Mouse (Mus musculus): Measurements from ENCODE around the gene Urb1.

Urb1 gene

DNA sequence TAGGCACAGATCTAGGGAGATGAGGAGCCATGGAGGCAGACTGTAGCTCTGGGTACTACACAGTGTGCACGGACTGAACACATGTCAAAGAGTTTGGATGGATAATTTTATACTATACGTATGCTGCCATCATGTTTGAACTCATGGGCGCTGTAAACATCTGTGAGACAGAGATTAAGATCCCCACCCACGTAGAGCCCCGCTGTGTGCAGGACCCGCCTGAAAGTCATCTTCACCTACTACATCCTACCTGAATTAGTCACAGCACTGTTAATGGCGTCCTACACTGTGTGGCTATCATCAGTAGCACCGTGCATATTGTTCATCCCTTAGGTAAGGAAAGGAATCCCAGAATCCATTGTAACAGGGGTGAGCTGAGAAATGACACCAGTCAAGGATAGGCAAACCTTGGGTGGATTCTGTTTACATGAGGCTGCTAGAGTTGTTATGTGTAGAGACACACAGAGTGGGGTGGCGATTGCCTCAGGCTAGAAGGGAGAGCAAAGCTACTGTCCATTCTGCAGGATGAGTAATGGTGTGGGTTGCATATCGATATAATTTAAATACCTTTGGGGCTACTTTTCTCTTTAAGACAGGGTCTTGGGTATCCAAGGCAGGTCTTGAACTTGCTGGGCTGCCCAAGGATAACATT lies 12.2 kb upstream of the Urb1 start:
- DNase-seq = no peak

DNA sequence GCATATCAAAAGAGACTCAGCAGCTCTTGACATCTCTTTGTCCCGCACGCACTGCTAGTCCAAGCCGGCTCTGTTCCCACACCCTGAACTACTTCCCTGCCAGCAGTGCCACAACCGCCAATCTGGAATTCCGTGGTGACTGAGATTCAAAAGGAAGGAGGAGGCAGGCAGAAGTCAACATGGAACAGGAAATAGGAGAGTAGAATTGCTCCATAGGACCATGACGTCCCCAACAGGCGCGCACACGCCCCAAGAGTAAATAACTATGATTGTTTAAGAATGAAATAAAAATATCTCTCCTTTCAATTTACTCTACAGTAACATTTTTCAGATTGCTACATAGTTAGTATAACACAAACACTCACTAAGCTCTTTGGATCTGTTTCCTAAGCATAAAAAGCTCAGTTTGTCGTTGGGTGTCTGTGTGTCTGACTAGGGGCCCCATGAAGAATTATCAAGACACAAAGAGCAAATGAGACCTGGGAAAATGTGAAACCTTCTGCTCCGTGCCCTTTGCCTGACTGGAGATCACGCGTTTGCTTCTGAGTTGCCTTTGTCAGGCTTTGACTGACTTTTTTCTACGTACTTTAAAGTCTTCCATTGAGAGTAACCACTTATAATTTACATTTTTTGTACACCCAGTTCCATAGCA lies 11.0 kb upstream of the Urb1 start:
- no peak for DNase-seq

DNA sequence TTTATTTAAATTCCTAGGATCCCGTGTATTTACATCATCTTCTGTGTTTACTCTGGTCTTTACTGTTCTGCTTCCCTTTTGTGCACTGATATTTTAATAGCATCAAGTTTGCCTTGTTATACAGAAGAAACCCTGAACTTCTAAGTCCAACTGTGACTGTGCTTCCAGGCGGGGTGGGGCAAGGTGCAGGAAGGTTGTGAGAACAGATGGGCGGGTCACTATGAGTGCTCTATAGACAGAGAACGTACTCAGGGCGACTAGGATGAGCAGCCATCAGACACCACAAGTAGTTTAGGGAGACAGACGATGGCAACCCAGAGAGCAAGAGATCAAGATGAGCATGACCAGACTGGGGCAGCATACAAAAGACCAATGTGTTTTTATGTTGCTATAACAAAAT lies 10.1 kb upstream of the Urb1 start:
- DNase-seq = no peak

DNA sequence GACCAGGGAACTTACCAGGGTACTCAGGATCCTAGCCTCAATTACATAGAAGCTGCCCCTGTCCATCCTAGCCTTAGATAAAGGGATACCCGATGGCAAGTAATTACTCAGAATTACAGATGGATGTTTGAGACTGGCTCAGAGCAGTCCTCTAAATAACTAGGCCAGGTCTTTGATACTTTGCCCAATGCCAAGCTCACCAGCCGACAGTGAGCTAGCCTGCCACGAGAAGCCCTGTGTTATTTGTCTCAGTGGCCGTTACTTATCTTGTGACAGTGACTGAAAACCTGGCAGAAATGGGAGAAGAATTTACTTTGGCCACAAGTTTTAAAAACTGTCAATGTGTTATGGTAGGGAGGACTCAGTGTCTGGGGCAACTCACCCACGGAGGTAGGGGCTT lies 1.9 kb upstream of the Urb1 start:
- no peak for DNase-seq

DNA sequence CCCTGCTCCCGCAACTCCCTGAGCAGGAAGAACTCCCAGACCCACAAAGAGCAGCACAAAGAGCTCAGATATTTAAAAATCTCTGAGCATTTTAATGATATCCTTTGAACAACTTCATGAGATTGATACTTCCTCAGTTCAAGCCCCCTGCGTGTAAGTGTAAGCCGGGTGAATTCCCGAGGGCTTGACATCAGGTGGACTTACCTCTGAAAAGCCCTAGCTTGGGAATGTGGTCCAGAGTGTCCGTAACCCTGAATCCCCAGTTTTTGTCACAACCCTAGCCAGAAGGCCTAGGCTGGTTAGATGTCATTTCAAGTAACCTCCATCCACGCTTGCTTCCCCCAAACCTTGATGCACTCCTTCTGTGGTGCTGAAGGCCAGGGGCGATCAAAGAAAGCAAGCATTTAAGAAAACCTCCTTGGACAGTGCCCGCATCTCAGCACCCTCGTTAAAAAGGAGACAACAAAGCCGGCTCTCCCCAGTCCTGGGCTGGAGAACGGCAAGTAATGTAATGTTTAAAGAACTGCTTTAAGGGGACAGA lies 573 bp upstream of the Urb1 start:
- DNase-seq = no peak

DNA sequence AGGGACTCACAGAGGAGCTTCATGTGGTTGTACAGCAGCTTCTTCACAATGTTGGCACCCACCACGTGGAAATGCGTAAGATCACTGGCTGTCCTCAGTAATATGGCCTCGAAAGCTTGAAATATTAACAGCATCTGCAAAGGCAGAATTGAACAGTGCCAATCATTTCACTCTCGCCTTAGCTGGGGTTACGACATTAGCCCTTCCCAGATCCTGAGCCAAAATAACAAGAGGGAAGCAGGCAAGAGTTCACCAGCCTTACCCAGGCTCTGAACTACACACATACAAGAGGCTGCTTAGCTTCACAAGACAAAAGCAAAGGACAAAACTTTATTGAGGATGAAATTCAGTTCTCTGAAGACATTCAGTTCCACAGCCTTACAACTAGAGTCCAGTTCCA lies 5.7 kb downstream of the Urb1 start:
- no peak for DNase-seq

DNA sequence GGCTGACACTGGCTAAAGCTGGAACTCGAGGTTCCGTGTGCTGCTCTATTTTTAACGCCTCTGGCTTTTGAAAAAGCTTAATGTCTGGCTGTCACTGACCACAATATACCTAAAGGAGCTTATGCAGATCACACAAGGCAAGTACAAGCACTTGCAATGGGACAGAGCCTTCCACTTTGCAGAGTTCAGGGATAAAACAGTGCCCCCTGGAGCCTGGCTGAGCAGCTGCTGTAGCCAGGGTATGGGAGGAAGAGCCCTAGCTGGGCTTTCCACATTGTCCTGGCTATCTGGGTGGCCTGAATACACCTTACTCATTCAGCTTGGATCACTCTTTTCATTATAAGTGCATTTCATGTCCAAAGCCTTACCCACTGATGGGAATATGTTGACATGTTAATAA lies 8.3 kb downstream of the Urb1 start:
- DNase-seq = no peak

DNA sequence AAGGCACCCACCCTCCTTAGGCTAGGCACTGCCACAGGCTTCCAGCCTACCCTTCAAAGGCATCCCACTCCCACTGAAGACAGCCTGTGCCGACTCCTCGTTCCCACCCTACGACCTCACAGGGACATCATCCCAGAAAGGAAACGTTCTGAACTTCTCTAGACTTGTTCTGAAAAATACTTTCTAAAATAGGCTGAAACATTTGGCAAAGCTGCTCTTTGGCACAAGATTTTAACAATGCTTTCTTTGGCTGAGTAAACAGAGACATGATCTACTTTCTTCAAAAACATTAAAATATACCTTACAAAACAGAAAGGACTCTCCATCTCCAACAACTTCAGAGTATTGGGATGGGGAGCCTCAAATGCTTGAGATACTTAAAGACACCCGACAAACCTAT lies 9.0 kb downstream of the Urb1 start:
- no peak for DNase-seq

DNA sequence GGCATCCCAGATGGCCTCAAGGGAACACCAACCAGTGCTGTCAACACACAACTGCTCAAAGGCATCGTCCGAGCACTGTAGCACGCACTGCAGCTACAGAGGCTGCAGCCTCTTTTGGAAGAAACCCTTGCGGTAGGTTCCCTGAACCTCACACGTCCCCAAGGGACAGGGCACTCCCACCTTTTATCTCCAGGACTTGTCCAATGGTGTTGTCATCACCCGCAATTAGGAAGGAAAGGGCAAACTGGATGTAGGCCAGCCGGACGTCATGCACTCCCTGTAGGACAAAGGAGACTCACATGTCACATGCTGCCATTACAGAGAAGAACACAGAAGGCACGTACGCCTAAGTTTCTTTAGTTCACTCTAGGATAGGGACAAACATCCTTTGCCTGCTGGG lies 10.4 kb downstream of the Urb1 start:
- no peak for DNase-seq

DNA sequence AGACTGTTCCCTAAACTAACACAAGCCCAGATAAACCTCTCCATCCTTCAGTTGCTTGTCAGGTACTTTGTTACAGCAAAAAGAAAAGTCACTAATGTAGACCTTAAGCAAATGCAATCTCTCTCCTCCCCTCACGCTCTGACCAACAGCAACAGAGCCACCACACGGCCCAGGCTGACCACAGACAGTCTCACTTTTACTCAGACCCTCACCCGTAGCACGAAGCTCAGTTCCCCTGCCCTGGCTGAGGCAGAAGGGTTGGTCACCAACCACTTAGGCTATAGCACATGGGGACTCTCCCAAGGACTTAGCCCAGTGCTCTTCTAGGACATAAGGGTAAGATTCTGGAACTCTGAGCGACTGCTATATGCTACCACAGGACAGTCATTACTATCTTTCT lies 11.4 kb downstream of the Urb1 start:
- DNase-seq = no peak

DNA sequence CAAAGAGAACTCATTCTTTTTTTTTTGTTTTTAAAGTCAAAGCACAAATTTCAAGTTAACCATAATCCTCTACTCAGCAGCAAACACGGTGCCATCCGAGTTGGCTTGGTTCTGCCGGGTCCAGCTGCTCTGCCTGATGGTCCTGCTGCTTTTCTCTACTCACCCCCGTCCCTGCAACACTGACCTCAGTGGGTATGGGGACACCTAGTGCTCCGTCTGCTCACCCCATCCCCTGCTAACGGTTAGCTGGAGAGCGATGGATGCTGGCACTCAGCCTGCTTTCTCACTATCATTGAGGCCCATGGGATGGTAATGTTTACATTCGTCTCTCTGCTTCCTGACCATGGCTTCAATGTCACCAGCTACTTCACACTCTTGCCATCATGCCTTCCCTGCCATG lies 11.8 kb downstream of the Urb1 start:
- no peak for DNase-seq

DNA sequence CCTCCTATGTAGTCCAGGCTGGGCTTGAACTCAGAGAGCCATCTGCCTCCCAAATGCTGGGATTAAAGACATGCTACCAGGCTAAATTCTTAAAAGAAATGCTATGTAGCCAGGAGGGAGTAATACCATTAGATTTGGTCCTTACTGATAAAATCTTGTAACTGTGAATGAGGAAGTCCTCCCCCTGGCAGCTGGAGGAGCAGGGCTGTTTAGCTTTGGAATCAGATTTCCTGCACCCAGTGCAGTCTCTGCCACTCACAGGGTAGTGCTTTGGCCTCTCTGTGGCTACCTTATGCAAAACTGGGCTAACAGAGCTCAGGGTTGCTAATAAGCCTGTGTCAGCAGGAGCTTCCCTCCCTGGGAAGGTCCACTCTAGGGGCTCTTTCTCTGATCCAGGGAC lies 15.5 kb downstream of the Urb1 start:
- no peak for DNase-seq

DNA sequence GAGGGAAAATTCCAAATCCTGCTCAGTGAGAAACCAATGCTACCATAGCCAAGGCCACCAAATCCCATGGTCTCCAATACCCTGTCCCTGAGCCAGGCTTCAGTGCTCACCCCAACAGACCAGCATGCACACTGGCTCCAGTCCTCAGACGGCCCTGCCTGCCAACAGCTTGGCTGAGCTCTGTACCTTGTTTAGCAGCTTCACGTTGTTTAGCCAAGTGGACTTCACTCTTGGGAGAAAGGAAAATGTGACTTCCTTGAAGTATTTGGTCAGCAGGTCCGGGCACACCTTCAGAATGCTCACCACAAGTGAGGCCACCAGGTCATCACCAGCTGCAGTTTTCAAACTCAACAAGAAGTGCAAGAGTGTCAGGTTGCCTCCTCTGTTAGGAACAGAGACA lies 17.7 kb downstream of the Urb1 start:
- no peak for DNase-seq

DNA sequence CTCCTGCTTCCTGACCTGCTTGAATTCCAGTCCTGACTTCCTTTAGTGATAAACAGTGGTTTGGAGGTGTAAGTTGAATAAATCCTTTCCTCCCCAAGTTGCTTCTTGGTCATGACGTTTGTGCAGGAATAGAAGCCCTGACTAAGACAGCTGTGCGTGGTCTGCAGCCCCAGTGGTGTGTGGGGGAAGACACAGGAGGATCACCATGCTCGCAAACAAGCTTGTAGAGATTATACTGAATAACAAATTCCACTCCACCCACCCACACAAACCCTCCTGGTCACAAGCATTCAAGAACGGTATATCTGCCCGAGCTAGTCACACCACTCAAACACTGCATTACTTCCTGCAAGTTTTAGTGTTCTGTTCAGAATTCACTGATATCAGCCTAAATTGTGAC lies 18.1 kb downstream of the Urb1 start:
- no peak for DNase-seq

DNA sequence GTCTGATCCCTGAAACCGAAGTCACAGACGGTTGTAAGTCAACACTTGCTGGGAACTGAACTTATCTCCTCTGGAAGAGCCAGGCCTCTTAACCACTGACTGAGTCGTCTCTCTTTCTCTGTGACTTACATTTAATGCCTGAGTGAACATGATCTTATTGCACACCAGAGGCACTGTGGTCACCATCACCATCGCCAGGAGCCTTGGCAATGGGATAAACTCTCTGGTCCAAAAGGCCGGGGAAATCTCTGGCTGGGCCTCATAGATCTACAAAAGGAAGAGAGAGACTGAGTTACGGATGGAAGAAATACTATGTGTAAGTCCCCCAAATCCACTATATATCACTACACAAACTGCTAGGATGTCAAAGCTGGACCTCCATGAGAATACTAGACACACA lies 19.3 kb downstream of the Urb1 start:
- DNase-seq = no peak

DNA sequence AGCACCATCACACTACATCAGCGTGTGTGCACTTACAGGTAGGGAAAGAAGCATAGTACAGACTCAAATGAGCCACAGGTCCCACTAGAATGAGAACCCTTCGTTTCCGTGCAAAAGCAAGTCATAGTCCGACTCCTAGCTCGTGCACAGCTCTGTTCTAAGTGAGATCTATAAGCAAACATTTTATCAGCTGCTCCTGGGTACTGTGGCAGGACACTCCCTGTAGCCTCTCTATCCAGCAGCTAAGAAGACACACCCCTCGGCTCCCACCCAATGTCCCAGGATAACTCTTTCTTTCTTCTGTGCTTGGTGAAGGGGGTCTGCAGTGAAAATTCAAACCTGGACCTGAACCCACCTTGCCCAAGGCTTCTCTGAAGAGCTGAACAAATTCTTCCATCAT lies 21.6 kb downstream of the Urb1 start:
- DNase-seq = no peak

DNA sequence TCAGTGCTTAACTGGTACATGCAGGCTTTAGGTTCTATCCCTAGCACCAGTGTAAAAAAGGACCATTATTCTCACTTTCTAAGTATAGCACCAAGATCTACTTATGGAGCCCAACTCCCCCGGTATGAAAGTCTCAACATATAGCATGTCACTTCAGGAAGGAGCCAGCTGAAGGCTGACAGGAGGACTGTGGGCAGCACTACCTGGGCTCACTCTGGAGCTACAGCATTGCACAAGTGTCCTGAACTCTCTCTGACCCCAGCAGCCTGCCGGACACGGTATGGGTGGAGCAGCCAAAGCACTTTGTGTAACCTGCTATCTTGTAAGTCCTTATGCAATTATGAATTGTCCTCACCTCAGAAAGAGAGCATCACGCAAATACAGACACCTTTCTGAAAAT lies 25.0 kb downstream of the Urb1 start:
- DNase-seq = no peak

DNA sequence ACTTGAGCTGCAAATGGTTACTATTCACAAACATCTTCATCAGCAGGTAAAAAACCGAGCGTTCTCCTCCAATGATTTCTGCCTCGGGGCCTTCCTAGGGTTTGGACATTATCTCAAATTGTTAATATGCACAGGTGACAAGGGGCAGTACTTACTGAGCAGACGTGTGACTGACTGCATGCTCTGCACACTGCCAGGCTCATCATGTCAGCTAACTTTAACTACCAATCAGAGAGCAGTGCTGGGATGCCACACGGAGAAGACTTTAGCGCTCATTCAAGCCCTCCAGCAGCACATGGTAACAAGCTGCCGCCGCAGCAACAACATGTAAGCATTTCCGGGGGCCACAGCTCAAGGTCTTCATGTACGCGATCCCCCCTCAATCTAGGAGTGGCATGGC lies 26.9 kb downstream of the Urb1 start:
- no peak for DNase-seq

DNA sequence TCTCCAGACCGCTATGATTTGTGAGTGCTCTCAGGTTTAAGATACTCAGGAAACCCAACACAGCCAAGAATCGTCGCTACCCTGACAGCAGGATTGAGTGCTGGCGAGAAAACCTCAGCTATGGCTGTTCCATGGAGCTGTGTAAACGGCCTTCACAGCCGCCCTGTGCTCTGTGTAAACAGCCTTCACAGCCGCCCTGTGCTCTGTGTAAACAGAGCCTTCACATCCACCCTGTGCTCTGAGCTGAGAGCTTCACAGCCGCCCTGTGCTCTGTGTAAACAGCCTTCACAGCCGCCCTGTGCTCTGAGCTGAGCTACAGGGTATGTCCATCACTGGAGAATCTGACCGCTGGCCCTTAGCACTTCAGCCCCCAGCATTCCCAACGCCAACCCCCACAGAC lies 30.4 kb downstream of the Urb1 start:
- DNase-seq = no peak

DNA sequence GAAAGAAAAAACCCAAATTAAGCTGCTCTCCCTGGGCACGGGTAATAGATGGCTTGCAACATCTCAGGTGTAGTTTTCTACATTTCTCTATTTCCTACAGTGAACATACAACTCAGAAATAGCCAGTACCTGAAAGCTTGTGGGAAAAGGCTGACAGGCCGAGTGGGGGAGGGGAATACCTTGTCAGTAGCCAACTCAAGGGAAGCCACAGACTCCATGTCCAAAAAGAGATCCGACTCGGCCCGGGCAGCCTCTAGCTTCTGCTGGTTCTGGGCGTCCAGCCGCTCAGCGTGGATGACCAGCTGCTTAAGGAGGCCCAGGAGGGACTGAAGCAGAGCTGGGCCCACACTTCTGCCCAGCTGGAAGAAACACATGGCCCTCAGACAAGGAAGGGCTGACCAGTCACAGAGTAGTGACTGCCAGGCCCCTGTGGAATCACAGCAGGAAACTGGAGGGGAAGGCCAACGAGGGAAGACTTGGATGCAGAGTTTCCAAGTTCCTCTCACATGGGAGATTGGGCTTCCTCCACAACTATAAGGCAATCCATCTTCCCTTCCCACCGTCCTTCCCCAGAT lies 34.2 kb downstream of the Urb1 start:
- no peak for DNase-seq

DNA sequence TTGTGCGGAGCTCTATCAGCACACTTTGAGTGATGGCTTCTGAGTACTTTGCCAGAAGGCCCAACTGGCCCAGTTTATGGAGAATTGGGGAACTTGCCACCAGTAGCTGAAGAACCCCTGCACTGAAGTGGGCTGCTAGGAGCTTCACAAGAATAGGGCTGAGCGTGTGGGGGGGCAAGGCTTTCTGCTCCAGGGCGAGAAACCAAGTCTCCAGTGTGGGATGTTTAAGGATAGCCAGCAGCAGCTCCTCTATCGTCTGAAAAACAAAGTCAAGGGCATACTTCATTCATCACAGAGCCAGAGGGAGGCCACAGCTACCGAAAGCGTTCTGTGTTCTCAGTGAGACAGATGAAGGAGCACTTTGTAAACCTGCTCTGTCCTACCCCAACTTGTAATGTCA lies 35.6 kb downstream of the Urb1 start:
- DNase-seq = no peak

DNA sequence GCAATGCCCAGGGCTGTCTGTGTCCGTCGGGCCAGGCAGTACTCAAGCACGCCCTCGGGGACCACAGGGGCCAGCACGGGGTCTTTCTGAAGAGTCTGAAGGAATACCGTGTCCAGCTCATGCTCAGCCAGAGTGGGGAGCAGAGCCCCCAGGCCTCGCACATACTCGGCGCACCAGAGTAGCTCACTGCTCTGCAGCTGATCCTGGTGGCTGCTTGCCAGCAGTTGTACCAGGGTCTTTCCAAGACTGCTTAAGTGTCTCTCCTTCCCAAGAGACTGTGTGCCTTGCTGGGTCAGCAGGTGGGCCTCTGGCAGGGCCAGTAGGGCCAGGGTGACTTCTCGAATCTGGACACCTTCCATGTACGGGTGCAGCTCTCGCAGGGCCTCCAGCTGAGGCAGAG lies 36.0 kb downstream of the Urb1 start:
- DNase-seq = no peak

DNA sequence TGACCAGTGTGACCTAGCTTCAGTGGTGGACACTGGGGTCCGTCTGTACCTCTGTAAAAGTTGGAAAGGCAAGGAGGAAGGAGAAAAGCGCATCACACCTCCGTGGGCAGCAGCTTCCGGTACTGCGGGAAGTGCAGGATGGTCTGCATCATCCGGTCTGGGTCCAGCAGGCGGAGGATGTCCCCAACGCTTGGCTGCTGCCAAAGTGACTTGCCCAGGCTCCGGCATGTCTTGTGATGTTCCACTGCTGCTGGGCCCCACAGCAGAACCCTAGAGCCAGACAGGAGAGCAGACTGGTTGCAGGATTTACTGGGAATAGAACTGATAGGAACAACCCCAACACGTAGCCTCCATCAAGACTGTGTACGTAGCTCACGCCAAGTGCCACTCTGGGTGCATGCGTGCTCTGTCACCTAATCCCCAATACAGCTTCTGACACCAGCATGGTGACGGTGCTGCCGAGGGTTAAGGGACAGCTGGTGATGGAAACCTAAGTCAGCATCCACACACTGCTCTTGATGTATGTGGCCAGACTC lies 43.2 kb downstream of the Urb1 start:
- DNase-seq = no peak

DNA sequence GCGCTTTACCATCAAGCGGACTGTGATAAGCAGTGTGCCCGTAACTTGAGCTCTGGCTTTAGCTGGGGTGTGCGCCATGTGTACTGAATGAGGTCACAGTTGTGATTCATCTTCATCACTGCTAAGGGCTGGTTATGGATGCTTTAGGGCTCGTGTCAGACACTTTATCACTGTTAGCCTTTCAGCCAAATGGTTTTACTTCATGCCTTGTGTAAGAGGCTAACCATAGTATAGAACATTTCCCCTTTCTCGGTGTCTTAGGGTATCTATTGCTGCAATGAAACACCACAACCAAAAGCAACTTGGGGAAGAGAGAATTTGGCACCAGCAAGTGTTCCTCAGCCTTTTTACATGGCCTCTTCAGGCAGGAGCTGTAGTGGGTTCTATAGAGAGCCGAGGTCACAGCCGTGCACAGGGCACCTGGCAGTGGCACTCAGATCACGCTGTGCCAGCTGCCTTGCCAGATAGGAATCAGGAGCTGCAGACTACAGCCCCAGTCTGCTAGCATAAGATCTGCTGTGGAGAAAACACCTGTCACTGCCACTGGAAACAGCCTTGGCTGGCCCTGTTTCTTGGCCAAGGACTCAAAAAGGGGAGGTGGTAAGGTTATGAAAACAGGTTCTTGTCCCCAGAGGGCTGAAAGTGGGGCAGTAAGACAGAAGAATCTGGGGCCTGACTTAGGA lies 44.9 kb downstream of the Urb1 start:
- DNase-seq = no peak

All from thymus, postnatal 25 days (tissue).